Mouse (Mus musculus): ENCODE results near the gene Gypa. TPM values are rescaled to one million over a fixed set of nuclear protein-coding genes. Genes with fewer than 3 reads are reported as not detected.

Gene Gypa
- total and polyA plus RNA-seq, 3 experiments, result 15.9 to 19.8 TPM; not detected in 1

DNA sequence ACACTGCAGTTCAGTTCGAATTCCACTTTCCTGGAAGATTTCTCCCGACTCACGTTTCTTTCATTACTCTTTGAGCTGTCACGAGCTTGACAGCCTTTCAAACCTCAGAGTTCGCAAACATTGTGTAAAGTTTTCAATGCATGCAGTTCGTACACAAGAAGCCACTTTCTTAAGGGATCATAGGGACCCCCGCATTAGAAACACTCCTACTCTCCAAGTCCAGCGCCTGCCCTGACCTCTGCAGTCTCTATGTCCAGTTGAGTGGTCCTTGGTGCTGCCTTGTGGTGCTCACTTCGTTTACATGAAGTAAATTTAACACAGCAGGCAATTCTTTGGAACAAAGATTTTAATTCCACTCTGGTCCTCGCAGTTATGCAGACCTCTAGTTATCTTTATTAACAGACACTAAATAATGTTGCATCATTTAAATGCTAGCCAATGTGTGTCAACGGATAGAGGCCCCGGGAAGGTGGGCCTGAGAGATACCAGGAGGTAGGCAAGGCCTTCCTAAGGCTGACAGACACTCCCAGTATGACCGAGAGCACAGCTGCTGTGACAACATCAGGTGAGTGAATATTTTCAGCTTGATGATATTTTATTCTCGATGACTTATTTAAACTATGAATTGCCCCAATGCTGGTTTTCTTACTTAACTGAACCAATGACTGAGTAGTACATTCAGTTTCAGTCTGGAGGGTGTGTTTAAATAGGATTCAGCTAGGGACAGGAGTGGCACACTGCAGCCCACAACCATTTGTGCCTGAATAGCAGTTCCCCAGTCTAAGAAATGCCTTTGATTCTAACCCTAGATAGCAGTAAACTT is at the start of gene Gypa (continued):
- no peak for TF ChIP-seq POLR2AphosphoS5 (IDR thresholded peaks at IDR 0.05; ENCODE audit: borderline replicate concordance, low read depth, low read length)
- no peak for TF ChIP-seq ZC3H11A (IDR thresholded peaks at IDR 0.05; ENCODE audit: low read depth, low read length)
- peak; percentile 45 for TF ChIP-seq BHLHE40 (IDR thresholded peaks at IDR 0.05; ENCODE audit: borderline replicate concordance, low read depth, low read length)
- no peak for TF ChIP-seq NRF1 (IDR thresholded peaks at IDR 0.05; ENCODE audit: insufficient read depth, low read depth, low read length, poor library complexity, severe bottlenecking)
- no peak for TF ChIP-seq RAD21 (IDR thresholded peaks at IDR 0.05; ENCODE audit: low read depth, low read length)

DNA sequence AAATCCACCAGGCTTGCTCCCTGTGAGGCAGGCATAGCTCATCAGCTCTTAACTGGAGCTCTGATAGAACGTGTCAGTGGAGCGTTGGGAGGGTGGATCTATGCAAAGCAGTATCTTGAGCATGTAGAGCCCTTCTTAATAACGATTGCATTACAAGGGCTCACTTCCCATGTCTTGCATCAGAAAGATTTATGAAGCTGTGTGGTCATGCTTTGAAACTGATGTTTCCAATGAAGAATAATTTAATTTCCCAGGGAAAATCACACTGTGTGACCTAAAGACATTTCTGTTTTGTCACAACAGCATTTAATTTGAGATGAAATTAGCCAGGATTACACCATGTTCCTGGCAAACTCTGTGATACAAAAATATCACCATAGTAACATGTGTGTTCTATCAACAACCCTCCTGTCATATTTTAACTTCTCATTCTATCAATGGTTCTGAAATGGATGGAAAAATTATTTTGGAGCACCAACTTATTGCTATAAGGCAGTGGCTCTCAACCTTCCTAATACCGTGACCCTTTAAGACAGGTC is 49.0 kb upstream of the Gypa start:
- H3K27ac ChIP-seq (ENCODE audit: control insufficient read depth, low read depth, low read length), result no peak overlapping the region
- no peaks in the 10 kb centered on the region for H3K4me1 ChIP-seq (ENCODE audit: control insufficient read depth in 1 of 2, insufficient read depth in 2 of 2, low read length in 2 of 2)
- no peaks in the 10 kb centered on the region for H3K27me3 ChIP-seq (ENCODE audit: control insufficient read depth in 1 of 2, insufficient read depth in 2 of 2, low read length in 2 of 2)
- H3K79me2 ChIP-seq (ENCODE audit: control insufficient read depth, insufficient read depth, low read length, poor library complexity), result no peaks in the 10 kb centered on the region
- no peaks in the 10 kb centered on the region for H3K36me3 ChIP-seq (ENCODE audit: control insufficient read depth in 1 of 2, insufficient read depth in 2 of 2, low read length in 2 of 2)
- H3K9me3 ChIP-seq (replicated peaks; ENCODE audit: insufficient read depth, low read length), result no peaks in the 10 kb centered on the region
- no peak for DNase-seq (ENCODE audit: low read depth, low spot score)
- no peak overlapping the region for H3K4me3 ChIP-seq (ENCODE audit: control insufficient read depth in 1 of 2, insufficient read depth in 1 of 2, low read depth in 2 of 2, low read length in 2 of 2)
- TF ChIP-seq SIN3A (IDR thresholded peaks at IDR 0.05; ENCODE audit: low read length), result no peak
- TF ChIP-seq NELFE (IDR thresholded peaks at IDR 0.05; ENCODE audit: low read depth, low read length), result no peak
- TF ChIP-seq POLR2AphosphoS5 (IDR thresholded peaks at IDR 0.05; ENCODE audit: borderline replicate concordance, low read depth, low read length), result no peak
- TF ChIP-seq GATA1 (IDR thresholded peaks at IDR 0.05; ENCODE audit: low read depth, low read length), result no peak
- TF ChIP-seq POLR2AphosphoS2 (IDR thresholded peaks at IDR 0.05; ENCODE audit: low read length), result no peak
- no peak for TF ChIP-seq MAZ (IDR thresholded peaks at IDR 0.05; ENCODE audit: low read depth, low read length)
- TF ChIP-seq JUND (IDR thresholded peaks at IDR 0.05; ENCODE audit: low read depth, low read length), result no peak
- no peak for TF ChIP-seq ETS1 (IDR thresholded peaks at IDR 0.05; ENCODE audit: low read depth, low read length)
- TF ChIP-seq E2F4 (IDR thresholded peaks at IDR 0.05; ENCODE audit: borderline replicate concordance, low read depth, low read length), result no peak
- no peak for TF ChIP-seq TAL1 (IDR thresholded peaks at IDR 0.05; ENCODE audit: low read length)
- no peak for TF ChIP-seq RAD21 (IDR thresholded peaks at IDR 0.05; ENCODE audit: low read depth, low read length)
- H3K9ac ChIP-seq (ENCODE audit: control insufficient read depth, low read depth, low read length, poor library complexity, severe bottlenecking), result no peak overlapping the region

GRCm38 (mm10) chr8:80447217-80447616 is 46.4 kb upstream of the Gypa start:
- Histone ChIP-seq H3K79me2 (ENCODE audit: control insufficient read depth, insufficient read depth, low read length, poor library complexity) (no peaks in the 10 kb centered on the region), H3K36me3 (ENCODE audit: control insufficient read depth in 1 of 2, insufficient read depth in 2 of 2, low read length in 2 of 2) (no peaks in the 10 kb centered on the region), H3K4me3 (ENCODE audit: control insufficient read depth in 1 of 2, insufficient read depth in 1 of 2, low read depth in 2 of 2, low read length in 2 of 2) (no peak overlapping the region), H3K27me3 (ENCODE audit: control insufficient read depth in 1 of 2, insufficient read depth in 2 of 2, low read length in 2 of 2) (no peaks in the 10 kb centered on the region; a peak in 1 of 4 replicates), H3K4me1 (ENCODE audit: control insufficient read depth in 1 of 2, insufficient read depth in 2 of 2, low read length in 2 of 2) (no peaks in the 10 kb centered on the region), H3K9me3 (replicated peaks; ENCODE audit: insufficient read depth, low read length) (no peaks in the 10 kb centered on the region), H3K27ac (ENCODE audit: control insufficient read depth, low read depth, low read length) (no peak overlapping the region), H3K9ac (ENCODE audit: control insufficient read depth, low read depth, low read length, poor library complexity, severe bottlenecking) (no peak overlapping the region)
- DNase-seq (ENCODE audit: low read depth, low spot score), result no peak
- TF ChIP-seq RAD21 (IDR thresholded peaks at IDR 0.05; ENCODE audit: low read depth, low read length) (no peak), MYC (IDR thresholded peaks at IDR 0.05; ENCODE audit: low read depth, low read length) (no peak), NELFE (IDR thresholded peaks at IDR 0.05; ENCODE audit: low read depth, low read length) (no peak)
